Mouse (Mus musculus): ENCODE results near the gene Lpp.
A peak's percentile ranks its signal among the peaks of the same experiment; 100 is the strongest.

The Lpp gene

GRCm38 (mm10) chr16:24801780-24802179, 408.5 kb downstream of the Lpp start:
- DNase-seq (ENCODE audit: low spot score in 2 of 2) = no peak

GRCm38 (mm10) chr16:24806093-24806492, 412.8 kb downstream of the Lpp start:
- no peak for DNase-seq (ENCODE audit: low spot score in 2 of 2)

GRCm38 (mm10) chr16:24807565-24807964, 414.3 kb downstream of the Lpp start:
- DNase-seq (ENCODE audit: low spot score in 2 of 2) = no peak

- DNase-seq (ENCODE audit: low spot score in 2 of 2) = peak in 1 of 2 experiments; percentile 53
Observed at GRCm38 (mm10) chr16:24809811-24810210, 416.5 kb downstream of the Lpp start.

DNA sequence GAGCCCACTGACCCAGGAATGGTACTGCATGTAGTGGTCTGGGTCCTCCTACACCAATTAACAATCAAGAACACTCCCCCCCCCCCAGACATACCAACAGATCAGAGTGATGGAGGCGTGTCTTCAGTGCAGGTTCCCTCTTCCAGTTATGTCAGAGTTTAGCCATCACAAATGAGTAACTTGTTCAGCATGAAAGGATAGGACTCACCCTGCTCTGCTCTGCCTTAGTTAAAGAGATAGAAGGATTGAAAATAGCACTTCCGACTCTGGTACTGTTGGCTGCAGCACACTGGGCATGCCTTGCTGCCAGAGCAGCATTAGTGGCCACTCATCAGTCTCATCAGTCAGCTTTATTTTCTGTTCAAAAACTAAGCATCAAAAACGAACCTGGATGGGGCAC, 423.3 kb downstream of the Lpp start:
- DNase-seq (ENCODE audit: low spot score in 2 of 2) = no peak

DNA sequence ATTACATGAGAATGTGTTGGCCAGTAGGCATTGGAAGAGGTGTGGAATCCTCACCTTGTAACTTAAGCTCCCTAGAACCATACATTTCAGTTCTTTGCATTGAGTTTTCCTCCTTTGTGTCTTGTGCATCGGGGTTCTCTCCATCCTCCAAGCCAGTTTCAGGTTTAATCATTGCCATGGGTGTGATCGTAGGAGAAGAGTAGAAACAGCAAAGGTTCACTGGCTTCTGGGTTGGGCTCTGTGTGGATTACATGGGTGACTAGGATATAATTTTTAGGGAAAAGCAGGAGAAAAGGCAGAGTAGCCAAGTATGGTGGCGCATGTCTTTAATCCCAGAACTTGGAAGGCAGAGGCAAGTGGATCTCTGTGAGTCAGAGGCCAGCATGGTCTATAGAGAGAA, 424.1 kb downstream of the Lpp start:
- DNase-seq (ENCODE audit: low spot score in 2 of 2) = no peak

DNA sequence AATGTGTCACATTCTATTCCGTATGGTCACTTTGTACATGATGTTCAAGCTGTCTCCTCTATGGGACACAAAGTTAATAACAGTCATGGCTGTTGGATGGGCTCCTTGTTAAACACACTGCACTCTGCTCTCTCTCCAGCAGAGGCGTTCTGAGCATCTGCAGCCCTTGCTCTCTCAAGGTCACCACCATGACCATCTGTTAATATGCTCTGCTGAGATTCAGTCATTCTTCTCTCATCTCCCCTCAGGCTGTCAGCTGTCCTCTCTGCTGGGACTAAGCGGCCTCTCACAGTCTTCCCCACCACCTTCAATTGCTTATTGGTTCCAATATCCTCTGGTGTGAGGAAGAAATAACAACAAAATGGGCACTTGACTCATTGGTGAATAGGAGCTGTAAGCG, 425.8 kb downstream of the Lpp start:
- no peak for DNase-seq (ENCODE audit: low spot score in 2 of 2)

DNA sequence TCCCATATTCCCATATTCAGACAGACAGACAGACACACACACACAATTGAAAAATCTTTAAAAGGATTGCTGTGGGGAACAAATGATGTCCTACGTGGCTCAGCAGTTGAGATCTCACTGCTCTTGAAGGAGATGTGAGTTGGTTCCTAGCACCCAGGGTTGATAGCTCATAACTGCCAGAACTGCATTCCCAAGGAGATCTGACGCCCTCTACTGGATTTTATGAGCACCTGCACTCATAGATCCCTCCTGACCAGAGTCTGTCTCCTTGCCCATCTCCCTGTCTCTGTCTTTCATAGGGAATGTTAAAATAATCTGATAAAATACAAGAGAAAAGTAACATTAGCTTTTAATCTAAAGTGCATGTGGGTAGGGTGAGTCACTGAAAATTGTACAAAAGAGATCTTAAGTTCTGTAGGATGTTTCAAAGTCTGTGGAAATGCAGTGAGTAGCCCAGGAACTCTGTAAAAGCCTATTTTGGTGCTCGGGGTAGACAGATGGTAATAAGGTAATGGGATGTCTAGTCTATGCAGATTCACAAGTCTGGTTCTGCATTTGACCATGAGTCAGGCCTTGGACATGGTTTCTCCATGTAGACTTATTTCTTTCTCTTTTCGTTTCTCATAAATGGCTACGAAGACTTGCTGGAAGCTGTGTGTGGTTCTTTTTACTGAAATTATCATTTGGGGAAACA, 429.0 kb downstream of the Lpp start:
- DNase-seq (ENCODE audit: low spot score in 2 of 2) = peak in 1 of 2 experiments; percentile 10

GRCm38 (mm10) chr16:24822918-24823317, 429.6 kb downstream of the Lpp start:
- DNase-seq (ENCODE audit: low spot score in 2 of 2) = peak in 1 of 2 experiments; percentile 7

- DNase-seq (ENCODE audit: low spot score in 2 of 2) = no peak
Observed at GRCm38 (mm10) chr16:24826390-24826789, 433.1 kb downstream of the Lpp start.

GRCm38 (mm10) chr16:24828207-24828803, 435.0 kb downstream of the Lpp start:
- DNase-seq (ENCODE audit: low spot score in 2 of 2) = no peak

DNA sequence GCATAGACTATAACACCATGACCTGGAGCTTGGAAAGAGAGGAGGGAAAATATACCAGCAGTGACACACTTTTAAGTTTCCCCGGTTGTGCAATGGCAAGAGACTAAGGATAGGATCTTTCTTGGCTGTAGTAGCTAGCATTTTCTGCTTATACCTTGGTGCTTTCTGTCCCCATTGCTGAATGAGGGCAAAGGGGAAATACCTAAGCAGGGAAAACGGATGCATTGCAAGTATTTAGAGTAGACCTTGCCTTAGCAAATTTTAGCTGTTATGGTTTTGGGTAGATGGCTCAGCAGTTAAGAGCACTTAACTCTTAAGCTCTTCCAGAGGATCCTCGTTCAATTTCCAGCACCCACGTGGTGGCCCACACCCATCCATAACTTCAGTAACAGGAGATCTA, 436.6 kb downstream of the Lpp start:
- no peak for DNase-seq (ENCODE audit: low spot score in 2 of 2)

- DNase-seq (ENCODE audit: low spot score in 2 of 2) = no peak
Observed at GRCm38 (mm10) chr16:24830939-24831338, 437.6 kb downstream of the Lpp start.

- DNase-seq (ENCODE audit: low spot score in 2 of 2) = no peak
Observed at GRCm38 (mm10) chr16:24833221-24833620, 439.9 kb downstream of the Lpp start.

- no peak for DNase-seq (ENCODE audit: low spot score in 2 of 2)
Observed at GRCm38 (mm10) chr16:24834536-24834935, 441.2 kb downstream of the Lpp start.

- DNase-seq (ENCODE audit: low spot score in 2 of 2) = no peak
Observed at GRCm38 (mm10) chr16:24836550-24836949, 443.2 kb downstream of the Lpp start.

DNA sequence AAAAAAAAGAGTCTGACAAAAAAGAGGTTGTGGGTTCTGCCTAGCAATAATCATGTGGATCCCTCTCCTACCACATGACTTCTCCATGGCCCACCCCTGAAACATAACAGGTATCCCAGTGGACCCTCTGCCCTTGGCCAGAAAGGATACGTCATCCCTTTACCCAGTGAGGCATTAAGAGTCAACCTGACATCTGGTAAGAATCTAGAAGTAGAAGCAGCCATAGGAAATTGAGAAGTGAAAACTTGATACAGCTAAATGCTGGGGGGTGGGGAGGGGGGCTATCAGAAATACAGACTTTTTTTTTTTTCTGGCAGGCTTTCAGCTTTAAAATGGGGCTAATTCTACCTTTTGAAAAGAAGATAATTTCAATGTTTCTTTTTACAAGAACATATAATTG, 445.7 kb downstream of the Lpp start:
- DNase-seq (ENCODE audit: low spot score in 2 of 2) = no peak

DNA sequence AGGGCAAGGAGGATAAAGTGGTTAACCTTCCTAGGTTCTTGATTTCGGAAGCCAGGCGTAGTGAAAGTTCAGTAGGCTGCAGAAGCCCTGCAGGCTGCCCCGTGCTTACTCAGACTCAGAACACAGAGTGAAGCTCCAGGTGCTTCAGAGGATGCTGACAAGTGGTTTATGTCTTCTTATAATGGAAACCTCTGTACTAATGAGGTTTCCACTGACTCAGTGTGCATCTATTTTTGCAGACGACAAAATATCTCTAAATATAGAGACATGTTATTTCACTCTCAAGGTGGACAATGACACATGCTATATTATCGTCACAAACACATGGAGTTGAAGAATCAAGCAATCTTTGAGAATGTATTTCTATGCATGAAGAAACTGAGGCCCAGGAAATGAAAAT, 446.8 kb downstream of the Lpp start:
- no peak for DNase-seq (ENCODE audit: low spot score in 2 of 2)

GRCm38 (mm10) chr16:24846141-24846540, 452.8 kb downstream of the Lpp start:
- no peak for DNase-seq (ENCODE audit: low spot score in 2 of 2)

GRCm38 (mm10) chr16:24859509-24860140, 466.3 kb downstream of the Lpp start:
- no peak for DNase-seq (ENCODE audit: low spot score in 2 of 2)

DNA sequence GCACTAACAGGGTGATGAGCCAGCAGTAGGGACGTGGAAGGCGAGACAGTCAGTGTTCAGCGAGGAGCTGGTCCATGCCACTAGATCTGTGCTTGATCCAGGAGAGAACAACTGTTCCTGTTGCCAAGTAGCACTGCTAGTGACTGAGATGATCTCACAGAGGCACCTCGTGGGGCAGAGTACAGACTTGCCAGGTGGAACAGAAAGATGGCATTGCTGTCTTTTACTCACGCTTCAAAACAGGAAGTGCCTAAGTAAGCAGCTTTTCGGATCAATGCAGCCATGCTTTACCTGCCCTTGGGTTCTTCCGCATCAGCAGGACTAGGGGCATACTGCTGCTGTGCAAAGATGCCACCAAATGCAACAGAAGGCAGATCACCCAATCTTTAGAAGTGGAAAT, 467.1 kb downstream of the Lpp start:
- no peak for DNase-seq (ENCODE audit: low spot score in 2 of 2)

- no peak for DNase-seq (ENCODE audit: low spot score in 2 of 2)
Observed at GRCm38 (mm10) chr16:24861374-24861773, 468.1 kb downstream of the Lpp start.

DNA sequence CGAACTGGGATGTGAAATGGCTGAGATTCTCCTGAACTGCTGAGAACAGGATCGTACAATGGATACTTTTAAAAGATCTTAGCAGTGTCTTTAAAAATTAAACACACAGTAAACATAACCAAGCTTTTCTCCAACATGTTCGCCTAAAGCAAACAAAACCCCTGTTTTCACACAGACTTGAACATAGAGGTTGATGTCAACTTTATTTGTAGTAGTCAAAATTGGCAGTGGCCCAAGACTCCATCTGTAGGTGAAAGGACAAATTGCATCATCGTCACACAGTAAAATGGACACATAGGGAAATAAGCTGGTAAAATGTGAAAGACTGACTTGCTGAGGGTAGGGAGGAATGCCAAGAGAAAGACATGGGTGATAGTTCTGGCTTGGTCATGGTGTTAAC, 480.9 kb downstream of the Lpp start:
- DNase-seq (ENCODE audit: low spot score in 2 of 2) = no peak
